Mouse (Mus musculus) heart, embryonic 16.5 days (tissue): Measurements from ENCODE around the gene Saysd1. TPM values are rescaled to one million over a fixed set of nuclear protein-coding genes. Genes with fewer than 3 reads are reported as not detected.
"Not testable (repeated sequence)": the region's sequence is repeated elsewhere in the genome, so short reads cannot be mapped to it uniquely, and the experiment has no call there.

ENCODE experiments used
- ATAC-seq: fragments of 200-750 bp; cut with Nextera tagmentation; replicated peaks from 2 replicates; pipeline ENCODE4 v1.8.0; 2017; ENCODE audit warnings: moderate number of reproducible peaks; ENCODE audit not compliant: insufficient read depth, low FRiP score; ENCODE audit errors: extremely low read depth
- H3K27ac ChIP-seq: fragments of 300-500 bp; sonication (generic); 2 replicates; pipeline ENCODE4 v1.5.1; 2014; ENCODE audit warnings: mild to moderate bottlenecking, low read length, control low read depth, moderate library complexity
- H3K27me3 ChIP-seq: fragments of 300-500 bp; sonication (generic); 2 replicates; pipeline ENCODE4 v1.6.1; 2014; ENCODE audit warnings: low read length, mixed read lengths; ENCODE audit not compliant: control insufficient read depth, insufficient read depth
- H3K36me3 ChIP-seq: fragments of 300-500 bp; sonication (generic); 2 replicates; pipeline ENCODE4 v1.6.1; 2014; ENCODE audit not compliant: control insufficient read depth, insufficient read depth
- H3K4me1 ChIP-seq: fragments of 300-500 bp; sonication (generic); 2 replicates; pipeline ENCODE4 v1.6.1; 2014; ENCODE audit warnings: low read length, mixed read lengths; ENCODE audit not compliant: control insufficient read depth, insufficient read depth
- H3K4me2 ChIP-seq: fragments of 300-500 bp; sonication (generic); 2 replicates; pipeline ENCODE4 v1.6.1; 2014; ENCODE audit warnings: low read depth, mild to moderate bottlenecking, control low read depth, low read length
- H3K4me3 ChIP-seq: fragments of 300-500 bp; sonication (generic); 2 replicates; pipeline ENCODE4 v1.5.1; 2014; ENCODE audit warnings: mild to moderate bottlenecking, control low read depth, low read length
- H3K9ac ChIP-seq: fragments of 300-500 bp; sonication (generic); 2 replicates; pipeline ENCODE4 v1.6.1; 2014; ENCODE audit warnings: low read length, control low read depth
- H3K9me3 ChIP-seq: fragments of 300-500 bp; sonication (generic); replicated peaks from 2 replicates; pipeline ENCODE4 v1.6.1; 2016; ENCODE audit warnings: low read length; ENCODE audit not compliant: control insufficient read depth
- WGBS: fragments of 180-500 bp; shearing (Covaris S2); extraction: QIAGEN DNeasy Blood & Tissue Kit; methylation state at CpG from one replicate; pipeline ENCODE4 v1.1.7; 2014; 5-methylcytosine and 5-hydroxymethylcytosine counted together
- polyA plus RNA-seq: library from polyadenylated mRNA; unstranded; fragments of >200 nt; fragmentation: Nextera tagmentation; extraction: Ambion mirVana; gene quantifications from 2 replicates; pipeline ENCODE4 v1.2.1, GENCODE M21; 2015

Gene Saysd1
- polyA plus RNA-seq, 1 experiment from 2014 or later = 9.1 TPM

DNA sequence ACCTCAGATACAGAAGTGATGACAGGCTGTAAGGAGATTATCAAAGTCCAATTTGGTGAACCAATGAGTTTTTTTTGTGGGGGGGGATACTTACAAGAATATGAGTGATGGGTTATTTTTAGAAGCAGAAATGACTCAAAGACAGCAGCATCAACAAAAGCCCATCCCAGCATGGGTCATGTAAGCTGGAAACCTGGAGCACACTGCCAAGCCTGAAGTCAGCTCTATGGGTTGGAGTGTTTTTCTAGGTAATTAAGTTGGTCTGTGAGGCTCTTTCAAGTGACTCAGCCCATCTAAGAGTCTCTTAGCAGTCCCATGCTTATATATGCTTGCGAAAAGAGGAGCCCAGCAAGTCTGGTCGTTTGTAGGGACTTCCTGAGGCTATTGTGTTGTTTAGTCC lies 91.0 kb downstream of the Saysd1 start:
- Histone ChIP-seq H3K36me3 (no peaks in the 10 kb centered on the region), H3K4me1 (peaks cover 10% of the 10 kb centered on the region), H3K4me2 (no peak overlapping the region), H3K9ac (no peak overlapping the region), H3K4me3 (no peak overlapping the region), H3K27me3 (no peaks in the 10 kb centered on the region), H3K27ac (no peak overlapping the region), H3K9me3 (no peaks in the 10 kb centered on the region)
- 54% methylated on average over 2 of the region's 2 CpGs for WGBS
- ATAC-seq = no peak

DNA sequence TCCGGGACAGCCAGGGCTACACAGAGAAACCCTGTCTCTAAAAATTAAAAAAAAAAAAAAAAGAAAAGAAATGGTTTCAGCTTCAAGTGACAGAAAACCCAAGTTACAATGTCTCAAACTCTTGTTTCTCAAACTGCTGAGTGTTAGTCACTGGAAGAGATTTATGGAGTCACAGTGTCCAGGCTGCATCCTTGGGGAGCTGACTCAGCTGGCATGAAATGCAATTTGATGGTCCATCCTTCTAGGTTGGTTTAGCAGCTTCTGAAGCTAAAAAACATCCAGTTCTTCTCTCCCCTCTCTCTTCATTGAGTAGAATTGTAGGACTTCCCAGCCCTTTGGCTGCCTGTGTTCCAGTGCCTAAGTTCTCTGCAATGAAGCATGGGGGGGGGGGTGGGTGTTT lies 94.3 kb downstream of the Saysd1 start:
- peaks cover 9% of the 10 kb centered on the region; the same call in 1 of the 2 replicates for H3K4me1 ChIP-seq
- no peaks in the 10 kb centered on the region for H3K9me3 ChIP-seq
- no peak overlapping the region for H3K9ac ChIP-seq
- H3K27me3 ChIP-seq = no peaks in the 10 kb centered on the region
- no peak overlapping the region for H3K27ac ChIP-seq
- H3K4me2 ChIP-seq = no peak overlapping the region
- WGBS = 86% methylated on average over 1 of the region's 1 CpGs
- ATAC-seq = no peak
- H3K4me3 ChIP-seq = no peak overlapping the region
- H3K36me3 ChIP-seq = no peaks in the 10 kb centered on the region

GRCm38 (mm10) chr14:20041836-20042235 lies 96.5 kb downstream of the Saysd1 start:
- ATAC-seq = no peak
- H3K4me1 ChIP-seq = peaks cover 7% of the 10 kb centered on the region; the same call in 1 of the 2 replicates
- H3K36me3 ChIP-seq = no peaks in the 10 kb centered on the region
- 24% methylated on average over 2 of the region's 2 CpGs for WGBS
- no peaks in the 10 kb centered on the region for H3K27me3 ChIP-seq
- no peaks in the 10 kb centered on the region for H3K9me3 ChIP-seq
- no peak overlapping the region for H3K9ac ChIP-seq
- H3K27ac ChIP-seq = no peak overlapping the region
- no peak overlapping the region for H3K4me2 ChIP-seq
- no peak overlapping the region for H3K4me3 ChIP-seq

- H3K9me3 ChIP-seq = no peaks in the 10 kb centered on the region
- H3K27me3 ChIP-seq = no peaks in the 10 kb centered on the region
- H3K4me2 ChIP-seq = no peak overlapping the region
- H3K36me3 ChIP-seq = no peaks in the 10 kb centered on the region
- WGBS = 91% methylated on average over 4 of the region's 4 CpGs
- no peak overlapping the region for H3K9ac ChIP-seq
- ATAC-seq = no peak
- H3K27ac ChIP-seq = no peak overlapping the region
- H3K4me1 ChIP-seq = peaks cover 7% of the 10 kb centered on the region; the same call in 1 of the 2 replicates
- no peak overlapping the region for H3K4me3 ChIP-seq
These were observed 97.4 kb downstream of the Saysd1 start for GRCm38 (mm10) chr14:20040976-20041375.

DNA sequence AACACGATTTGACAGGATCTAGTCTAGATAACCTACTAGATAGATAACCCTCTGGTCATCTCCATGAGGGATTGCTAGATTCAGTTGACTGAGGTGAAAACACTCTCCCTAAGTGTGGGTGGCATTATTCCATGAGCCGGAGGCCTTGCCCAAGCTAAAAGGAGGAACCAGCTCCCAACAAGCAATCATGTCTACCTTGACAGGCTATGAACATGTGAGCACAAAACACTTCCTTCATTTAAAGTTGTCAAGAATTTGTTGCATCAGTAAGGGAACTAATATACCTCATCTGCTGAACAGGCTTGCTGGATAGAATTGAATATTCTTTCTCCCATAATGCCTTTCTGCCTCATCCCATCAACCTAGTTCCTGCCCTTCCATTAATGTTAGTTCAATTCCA lies 98.5 kb downstream of the Saysd1 start:
- no peaks in the 10 kb centered on the region for H3K27me3 ChIP-seq
- H3K9ac ChIP-seq = no peak overlapping the region
- H3K36me3 ChIP-seq = no peaks in the 10 kb centered on the region
- no peak overlapping the region for H3K27ac ChIP-seq
- peaks cover 15% of the 10 kb centered on the region for H3K4me1 ChIP-seq
- 81% methylated on average over 2 of the region's 2 CpGs for WGBS
- no peak overlapping the region for H3K4me2 ChIP-seq
- no peak for ATAC-seq
- H3K4me3 ChIP-seq = no peak overlapping the region
- H3K9me3 ChIP-seq = no peaks in the 10 kb centered on the region

GRCm38 (mm10) chr14:20032738-20033116 lies 105.6 kb downstream of the Saysd1 start:
- Histone ChIP-seq H3K9ac (no peak overlapping the region), H3K4me1 (peaks cover 22% of the 10 kb centered on the region), H3K4me3 (no peak overlapping the region), H3K27me3 (no peaks in the 10 kb centered on the region), H3K36me3 (no peaks in the 10 kb centered on the region), H3K4me2 (no peak overlapping the region), H3K9me3 (no peaks in the 10 kb centered on the region), H3K27ac (no peak overlapping the region)
- 60% methylated on average over 3 of the region's 3 CpGs for WGBS
- ATAC-seq = no peak

GRCm38 (mm10) chr14:20032016-20032737 lies 106.2 kb downstream of the Saysd1 start:
- no peaks in the 10 kb centered on the region for H3K27me3 ChIP-seq
- no peak overlapping the region for H3K27ac ChIP-seq
- H3K4me2 ChIP-seq = no peak overlapping the region
- ATAC-seq = no peak
- no peaks in the 10 kb centered on the region for H3K36me3 ChIP-seq
- no peaks in the 10 kb centered on the region for H3K9me3 ChIP-seq
- peaks cover 22% of the 10 kb centered on the region for H3K4me1 ChIP-seq
- WGBS = 80% methylated on average over 19 of the region's 19 CpGs
- no peak overlapping the region for H3K4me3 ChIP-seq
- H3K9ac ChIP-seq = no peak overlapping the region

GRCm38 (mm10) chr14:20029606-20030005 lies 108.7 kb downstream of the Saysd1 start:
- Histone ChIP-seq H3K9me3 (no peaks in the 10 kb centered on the region), H3K36me3 (no peaks in the 10 kb centered on the region), H3K4me2 (no peak overlapping the region), H3K27ac (no peak overlapping the region), H3K4me1 (peaks cover 18% of the 10 kb centered on the region), H3K27me3 (no peaks in the 10 kb centered on the region), H3K4me3 (no peak overlapping the region), H3K9ac (no peak overlapping the region)
- WGBS = 49% methylated on average over 3 of the region's 3 CpGs
- no peak for ATAC-seq

GRCm38 (mm10) chr14:20027475-20027874 lies 110.9 kb downstream of the Saysd1 start:
- not testable (repeated sequence) for H3K27me3 ChIP-seq, H3K9ac ChIP-seq, H3K9me3 ChIP-seq, H3K27ac ChIP-seq, H3K4me3 ChIP-seq, H3K4me2 ChIP-seq, ATAC-seq, H3K4me1 ChIP-seq, H3K36me3 ChIP-seq
- WGBS = 86% methylated on average over 7 of the region's 7 CpGs
